Mouse (Mus musculus) limb, embryonic 12.5 days (tissue): ENCODE measurements around the gene Fastk. TPM values are rescaled to one million over a fixed set of nuclear protein-coding genes. Genes with fewer than 3 reads are reported as not detected.

Experiments used
- ATAC-seq: fragments of 200-750 bp; cut with Nextera tagmentation; 2 replicates; pipeline ENCODE4 v1.8.0; 2017; ENCODE audit warnings: low read depth, moderate TSS enrichment; ENCODE audit not compliant: insufficient number of reproducible peaks, insufficient read depth, low FRiP score, low TSS enrichment
- H3K27ac ChIP-seq: fragments of 300-500 bp; sonication (generic); 2 replicates; pipeline ENCODE4 v1.5.1; 2016; ENCODE audit warnings: mild to moderate bottlenecking, moderate library complexity
- H3K27me3 ChIP-seq: fragments of 300-500 bp; sonication (generic); 2 replicates; pipeline ENCODE4 v1.6.1; 2016; ENCODE audit warnings: mild to moderate bottlenecking, moderate library complexity
- H3K36me3 ChIP-seq: fragments of 300-500 bp; sonication (generic); 2 replicates; pipeline ENCODE4 v1.6.1; 2016; ENCODE audit warnings: mild to moderate bottlenecking, moderate library complexity
- H3K4me1 ChIP-seq: fragments of 300-500 bp; sonication (generic); replicated peaks from 2 replicates; pipeline ENCODE4 v1.6.1; 2016
- H3K4me2 ChIP-seq: fragments of 300-500 bp; sonication (generic); 2 replicates; pipeline ENCODE4 v1.6.1; 2016; ENCODE audit warnings: mild to moderate bottlenecking, moderate library complexity
- H3K4me3 ChIP-seq: fragments of 300-500 bp; sonication (generic); replicated peaks from 2 replicates; pipeline ENCODE4 v1.5.1; 2016; ENCODE audit warnings: mild to moderate bottlenecking
- H3K9ac ChIP-seq: fragments of 300-500 bp; sonication (generic); replicated peaks from 2 replicates; pipeline ENCODE4 v1.6.1; 2016; ENCODE audit warnings: mild to moderate bottlenecking, moderate library complexity
- H3K9me3 ChIP-seq: fragments of 300-500 bp; sonication (generic); 2 replicates; pipeline ENCODE4 v1.6.1; 2016; ENCODE audit warnings: mild to moderate bottlenecking, moderate library complexity
- WGBS: fragments of 180-500 bp; shearing (Covaris S2); methylation state at CpG from one replicate; pipeline ENCODE4 v1.1.7; 2016; 5-methylcytosine and 5-hydroxymethylcytosine counted together
- polyA plus RNA-seq: library from polyadenylated mRNA; unstranded; fragments of >200 nt; fragmentation: Nextera tagmentation; extraction: Ambion mirVana; gene quantifications from 2 replicates; pipeline ENCODE4 v1.2.1, GENCODE M21; 2016

Gene Fastk
- polyA plus RNA-seq, 1 experiment from 2014 or later: 105 TPM

DNA sequence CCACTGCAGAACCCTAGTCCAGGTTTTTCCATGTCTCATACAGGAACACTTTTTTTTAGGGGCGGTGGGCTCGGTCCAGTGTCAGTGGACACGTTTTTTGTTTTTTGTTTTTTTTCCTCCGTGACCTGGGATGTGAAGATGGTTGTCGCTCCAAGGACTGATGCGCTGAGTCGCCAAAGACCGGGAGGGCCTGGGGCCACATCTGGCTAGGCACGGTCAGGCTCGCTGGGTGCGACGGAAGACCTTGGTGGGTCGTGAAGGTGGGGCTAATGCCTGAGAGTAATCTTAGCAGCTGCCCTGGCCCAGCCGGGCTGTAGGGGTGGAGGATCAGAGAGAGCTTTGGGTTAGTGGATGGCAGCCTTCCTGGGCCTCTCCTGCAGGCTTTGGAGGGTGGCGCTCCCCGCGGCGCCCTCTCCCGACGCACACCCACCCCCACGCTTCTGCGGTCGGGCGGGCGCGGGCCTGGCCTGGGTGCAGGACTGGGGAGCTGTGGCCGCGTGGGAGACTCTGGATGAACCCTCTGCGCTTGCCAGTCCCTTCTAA is 7.7 kb upstream of the Fastk start:
- H3K4me1 ChIP-seq: peaks cover 48% of the 10 kb centered on the region
- peak overlapping the region; percentile 99 for H3K4me2 ChIP-seq
- peak overlapping the region; percentile 97 for H3K9ac ChIP-seq
- H3K36me3 ChIP-seq: peaks cover 24% of the 10 kb centered on the region; the same call in 1 of the 2 replicates
- peak overlapping the region; percentile 93 for H3K27ac ChIP-seq
- under 1% methylated on average over 29 of the region's 29 CpGs for WGBS
- peak overlapping the region; percentile 94 for H3K4me3 ChIP-seq
- no peaks in the 10 kb centered on the region for H3K27me3 ChIP-seq
- no peaks in the 10 kb centered on the region for H3K9me3 ChIP-seq
- no peak; the same call in 1 of the 2 replicates for ATAC-seq

GRCm38 (mm10) chr5:24452030-24452690 is 7.1 kb upstream of the Fastk start, which contains the start of gene Agap3:
Gene Agap3, plus strand, starts transcription at chr5:24452177.
- peak within 1 kb of the TSS; percentile 99 for H3K4me2 ChIP-seq
- under 1% methylated on average over 71 of the region's 85 CpGs for WGBS
- peaks cover 49% of the 10 kb centered on the region for H3K4me1 ChIP-seq
- peak within 1 kb of the TSS; percentile 94 for H3K4me3 ChIP-seq
- ATAC-seq: no peak; the same call in none of the 2 replicates
- no peaks in the 10 kb centered on the region for H3K9me3 ChIP-seq
- H3K9ac ChIP-seq: peak within 1 kb of the TSS; percentile 97
- no peaks in the 10 kb centered on the region for H3K27me3 ChIP-seq
- peak within 1 kb of the TSS; percentile 93 for H3K27ac ChIP-seq
- H3K36me3 ChIP-seq: peaks cover 18% of the 10 kb centered on the region; the same call in 1 of the 2 replicates

- peaks cover 47% of the 10 kb centered on the region for H3K4me1 ChIP-seq
- peak overlapping the region; percentile 97 for H3K9ac ChIP-seq
- peaks cover 13% of the 10 kb centered on the region; the same call in 1 of the 2 replicates for H3K36me3 ChIP-seq
- H3K9me3 ChIP-seq: no peaks in the 10 kb centered on the region
- ATAC-seq: peak; percentile 69
- H3K4me2 ChIP-seq: peak overlapping the region; percentile 99
- H3K27ac ChIP-seq: peak overlapping the region; percentile 93
- no peaks in the 10 kb centered on the region for H3K27me3 ChIP-seq
- 3% methylated on average over 42 of the region's 66 CpGs for WGBS
- H3K4me3 ChIP-seq: peak overlapping the region; percentile 94
Measured at GRCm38 (mm10) chr5:24451264-24452029, 6.4 kb upstream of the Fastk start.

GRCm38 (mm10) chr5:24447624-24448298 is 2.7 kb upstream of the Fastk start, which contains the start of gene Tmub1:
Gene Tmub1, minus strand, starts transcription at chr5:24447854.
- Histone ChIP-seq H3K36me3 (peaks cover 19% of the 10 kb centered on the region), H3K4me2 (peak within 1 kb of the TSS; percentile 72), H3K4me3 (peak within 1 kb of the TSS; percentile 63), H3K4me1 (peaks cover 27% of the 10 kb centered on the region), H3K9me3 (no peaks in the 10 kb centered on the region), H3K9ac (peak within 1 kb of the TSS; percentile 60), H3K27ac (peak within 1 kb of the TSS; percentile 62; the same call in 1 of the 2 replicates), H3K27me3 (no peaks in the 10 kb centered on the region)
- 3% methylated on average over 34 of the region's 34 CpGs for WGBS
- peak; percentile 52; the same call in 1 of the 2 replicates for ATAC-seq

DNA sequence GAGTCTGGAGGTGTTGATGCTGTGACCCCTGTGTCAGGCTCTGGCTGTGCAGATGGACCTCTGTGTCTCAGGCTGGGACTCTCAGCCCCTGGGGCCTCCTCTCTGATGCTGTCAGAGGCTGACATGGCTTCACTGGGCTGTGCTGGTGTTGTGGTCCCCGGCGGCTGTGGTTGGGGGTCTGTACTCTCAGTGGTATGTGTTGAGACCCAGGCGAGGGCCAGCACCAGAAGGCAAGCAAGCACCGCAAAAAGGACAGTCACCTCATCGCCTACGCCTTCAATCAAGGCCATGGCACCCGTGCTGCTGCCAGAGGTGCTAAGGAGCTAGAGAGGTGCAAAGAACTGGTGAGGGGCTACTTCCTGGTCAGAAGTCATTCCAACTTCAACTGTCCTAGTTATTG is 1.5 kb upstream of the Fastk start:
- Histone ChIP-seq H3K9me3 (no peaks in the 10 kb centered on the region), H3K4me3 (peak overlapping the region; percentile 63; the same call in 1 of the 2 replicates), H3K27me3 (no peaks in the 10 kb centered on the region), H3K27ac (no peak overlapping the region), H3K4me1 (peaks cover 27% of the 10 kb centered on the region), H3K36me3 (peaks cover 30% of the 10 kb centered on the region), H3K4me2 (peak overlapping the region; percentile 72), H3K9ac (no peak overlapping the region)
- WGBS: 87% methylated on average over 7 of the region's 7 CpGs
- no peak for ATAC-seq

DNA sequence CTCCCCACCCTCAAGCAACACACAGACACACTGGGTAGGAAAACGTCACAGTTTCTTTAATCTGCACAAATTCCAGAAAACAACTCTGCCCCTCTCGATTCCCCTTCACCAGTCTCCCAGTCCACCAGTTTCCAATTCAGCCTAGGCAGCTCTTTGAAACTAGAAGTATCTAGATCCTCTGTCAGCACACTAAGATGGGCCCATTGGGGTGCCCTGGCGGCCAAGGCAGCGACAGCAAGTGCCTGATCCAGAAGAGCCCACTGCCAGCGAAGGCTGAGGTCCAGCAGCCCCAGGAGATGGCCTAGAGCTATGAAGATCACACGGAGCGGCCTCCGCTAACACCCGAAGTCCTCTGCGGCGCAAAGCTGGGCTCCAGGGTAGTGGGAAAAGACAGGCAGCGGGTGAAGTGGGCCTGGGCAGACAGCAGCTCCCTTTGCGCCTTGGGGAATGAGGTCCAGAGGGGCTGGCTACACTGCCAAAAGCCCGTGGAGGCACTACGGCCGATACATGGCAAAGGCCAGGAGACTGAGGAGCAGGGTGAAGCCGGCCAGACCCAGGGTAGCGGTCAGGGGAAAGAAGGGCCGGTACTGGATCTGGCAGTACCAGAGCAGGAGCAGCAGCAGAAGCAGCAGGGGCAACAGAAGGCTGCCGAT is 467 bp upstream of the Fastk start:
- Histone ChIP-seq H3K4me1 (peaks cover 20% of the 10 kb centered on the region), H3K4me3 (peak overlapping the region; percentile 93), H3K9me3 (no peaks in the 10 kb centered on the region), H3K27ac (peak overlapping the region; percentile 93), H3K36me3 (peaks cover 41% of the 10 kb centered on the region), H3K4me2 (peak overlapping the region; percentile 94), H3K27me3 (no peaks in the 10 kb centered on the region), H3K9ac (peak overlapping the region; percentile 90; the same call in 1 of the 2 replicates)
- no peak for ATAC-seq
- WGBS: 54% methylated on average over 20 of the region's 20 CpGs

- Histone ChIP-seq H3K4me3 (peak overlapping the region; percentile 93), H3K4me1 (peaks cover 20% of the 10 kb centered on the region), H3K27me3 (no peaks in the 10 kb centered on the region), H3K9me3 (no peaks in the 10 kb centered on the region), H3K36me3 (peaks cover 57% of the 10 kb centered on the region), H3K9ac (peak overlapping the region; percentile 90), H3K4me2 (peak overlapping the region; percentile 94), H3K27ac (no peak overlapping the region; the same call in 1 of the 2 replicates)
- no peak for ATAC-seq
- 86% methylated on average over 12 of the region's 12 CpGs for WGBS
Measured at GRCm38 (mm10) chr5:24443927-24444326, 1.2 kb downstream of the Fastk start.

- 93% methylated on average over 7 of the region's 7 CpGs for WGBS
- Histone ChIP-seq H3K4me3 (peak overlapping the region; percentile 93; the same call in 1 of the 2 replicates), H3K9me3 (no peaks in the 10 kb centered on the region), H3K4me1 (peaks cover 20% of the 10 kb centered on the region), H3K36me3 (peaks cover 63% of the 10 kb centered on the region), H3K27me3 (no peaks in the 10 kb centered on the region), H3K9ac (no peak overlapping the region), H3K4me2 (no peak overlapping the region), H3K27ac (no peak overlapping the region)
- no peak for ATAC-seq
Measured at GRCm38 (mm10) chr5:24443204-24443603, 1.9 kb downstream of the Fastk start.

- Histone ChIP-seq H3K4me2 (no peak overlapping the region), H3K4me3 (no peak overlapping the region), H3K4me1 (peaks cover 16% of the 10 kb centered on the region), H3K9me3 (no peaks in the 10 kb centered on the region), H3K27ac (no peak overlapping the region), H3K27me3 (no peaks in the 10 kb centered on the region), H3K9ac (no peak overlapping the region), H3K36me3 (peaks cover 73% of the 10 kb centered on the region)
- no peak for ATAC-seq
- WGBS: 83% methylated on average over 9 of the region's 9 CpGs
Measured at GRCm38 (mm10) chr5:24442029-24442428, 3.1 kb downstream of the Fastk start.

- whole genome bisulfite sequencing: 92% methylated on average over 8 of the region's 8 CpGs
- Histone ChIP-seq H3K4me2 (no peak overlapping the region), H3K9ac (no peak overlapping the region), H3K27ac (no peak overlapping the region), H3K27me3 (no peaks in the 10 kb centered on the region), H3K9me3 (no peaks in the 10 kb centered on the region), H3K4me1 (peaks cover 16% of the 10 kb centered on the region), H3K4me3 (no peak overlapping the region), H3K36me3 (peaks cover 81% of the 10 kb centered on the region)
- ATAC-seq: no peak
Measured at GRCm38 (mm10) chr5:24441187-24441586, 3.9 kb downstream of the Fastk start.
